Mouse (Mus musculus) midbrain, embryonic 12.5 days (tissue): ENCODE measurements at regions not wholly inside any gene's neighbourhood (a gene's known extent, or its start where the extent isn't known, plus 50 kb on each side); places are given as distances from the start of the nearest gene placed in this dataset.

Source experiments
- ATAC-seq: fragments of 200-750 bp; cut with Nextera tagmentation; 2 replicates; pipeline ENCODE4 v1.8.0; 2017; ENCODE audit warnings: low read depth, moderate TSS enrichment, moderate library complexity; ENCODE audit not compliant: low FRiP score
- H3K27ac ChIP-seq: fragments of 300-500 bp; sonication (generic); replicated peaks from 2 replicates; pipeline ENCODE4 v1.5.1; 2016; ENCODE audit warnings: mild to moderate bottlenecking
- H3K27me3 ChIP-seq: fragments of 300-500 bp; sonication (generic); 2 replicates; pipeline ENCODE4 v1.6.1; 2016; ENCODE audit warnings: mild to moderate bottlenecking
- H3K36me3 ChIP-seq: fragments of 300-500 bp; sonication (generic); 2 replicates; pipeline ENCODE4 v1.6.1; 2016
- H3K4me1 ChIP-seq: fragments of 300-500 bp; sonication (generic); 2 replicates; pipeline ENCODE4 v1.6.1; 2016
- H3K4me2 ChIP-seq: fragments of 300-500 bp; sonication (generic); replicated peaks from 2 replicates; pipeline ENCODE4 v1.6.1; 2016; ENCODE audit warnings: mild to moderate bottlenecking, moderate library complexity
- H3K4me3 ChIP-seq: fragments of 300-500 bp; sonication (generic); 2 replicates; pipeline ENCODE4 v1.5.1; 2016; ENCODE audit warnings: mild to moderate bottlenecking
- H3K9ac ChIP-seq: fragments of 300-500 bp; sonication (generic); replicated peaks from 2 replicates; pipeline ENCODE4 v1.6.1; 2016; ENCODE audit warnings: mild to moderate bottlenecking, moderate library complexity
- H3K9me3 ChIP-seq: fragments of 300-500 bp; sonication (generic); 2 replicates; pipeline ENCODE4 v1.6.1; 2016; ENCODE audit warnings: mild to moderate bottlenecking
- WGBS: fragments of 180-500 bp; shearing (Covaris S2); methylation state at CpG from one replicate; pipeline ENCODE4 v1.1.7; 2016; 5-methylcytosine and 5-hydroxymethylcytosine counted together

DNA sequence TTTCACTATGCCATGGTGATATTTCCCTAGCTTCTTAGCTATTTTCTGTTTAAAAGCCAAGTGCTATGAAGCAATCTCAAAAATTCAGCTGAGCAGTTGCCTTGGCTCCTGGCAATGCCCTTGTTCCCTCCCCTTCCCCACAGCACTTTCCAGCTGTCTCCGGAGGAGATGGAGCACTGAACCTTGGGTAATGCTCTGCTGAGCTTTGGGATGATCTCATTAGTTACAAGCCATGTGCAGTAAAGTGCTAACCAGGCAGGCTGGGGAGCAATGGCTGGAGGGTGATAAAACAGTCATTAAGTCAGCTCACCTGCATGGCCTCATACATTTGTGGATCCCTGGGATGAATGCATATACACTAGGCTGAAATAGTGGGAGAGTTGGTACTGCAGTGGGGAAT lies 659.4 kb downstream of the Rab28 start:
- Histone ChIP-seq H3K4me2 (no peak overlapping the region), H3K27me3 (no peaks in the 10 kb centered on the region), H3K4me3 (no peak overlapping the region), H3K27ac (no peak overlapping the region), H3K9me3 (no peaks in the 10 kb centered on the region), H3K9ac (no peak overlapping the region), H3K4me1 (no peaks in the 10 kb centered on the region), H3K36me3 (no peaks in the 10 kb centered on the region)
- WGBS = 41% methylated on average over 1 of the region's 1 CpGs
- no peak for ATAC-seq

GRCm38 (mm10) chr5:41045221-41045620 lies 662.7 kb downstream of the Rab28 start:
- no peaks in the 10 kb centered on the region for H3K27me3 ChIP-seq
- no peaks in the 10 kb centered on the region for H3K4me1 ChIP-seq
- no peak overlapping the region for H3K4me2 ChIP-seq
- WGBS = 68% methylated on average over 1 of the region's 1 CpGs
- ATAC-seq = no peak
- no peaks in the 10 kb centered on the region for H3K36me3 ChIP-seq
- no peak overlapping the region for H3K9ac ChIP-seq
- H3K9me3 ChIP-seq = no peaks in the 10 kb centered on the region
- no peak overlapping the region for H3K4me3 ChIP-seq
- H3K27ac ChIP-seq = no peak overlapping the region

- peak; percentile 68 for ATAC-seq
- H3K27ac ChIP-seq = no peak overlapping the region
- no peak overlapping the region for H3K4me2 ChIP-seq
- H3K9ac ChIP-seq = no peak overlapping the region
- no peaks in the 10 kb centered on the region for H3K36me3 ChIP-seq
- H3K9me3 ChIP-seq = no peaks in the 10 kb centered on the region
- no peaks in the 10 kb centered on the region for H3K4me1 ChIP-seq
- no peak overlapping the region for H3K4me3 ChIP-seq
- no peaks in the 10 kb centered on the region for H3K27me3 ChIP-seq
Measured at GRCm38 (mm10) chr5:41044465-41044864, 663.5 kb downstream of the Rab28 start.

GRCm38 (mm10) chr5:41038790-41039189 lies 669.2 kb downstream of the Rab28 start:
- Histone ChIP-seq H3K9me3 (no peaks in the 10 kb centered on the region), H3K4me2 (no peak overlapping the region), H3K9ac (no peak overlapping the region), H3K27ac (no peak overlapping the region), H3K4me1 (no peaks in the 10 kb centered on the region), H3K36me3 (no peaks in the 10 kb centered on the region), H3K4me3 (no peak overlapping the region), H3K27me3 (no peaks in the 10 kb centered on the region)
- ATAC-seq = no peak
- 82% methylated on average over 4 of the region's 4 CpGs for WGBS

DNA sequence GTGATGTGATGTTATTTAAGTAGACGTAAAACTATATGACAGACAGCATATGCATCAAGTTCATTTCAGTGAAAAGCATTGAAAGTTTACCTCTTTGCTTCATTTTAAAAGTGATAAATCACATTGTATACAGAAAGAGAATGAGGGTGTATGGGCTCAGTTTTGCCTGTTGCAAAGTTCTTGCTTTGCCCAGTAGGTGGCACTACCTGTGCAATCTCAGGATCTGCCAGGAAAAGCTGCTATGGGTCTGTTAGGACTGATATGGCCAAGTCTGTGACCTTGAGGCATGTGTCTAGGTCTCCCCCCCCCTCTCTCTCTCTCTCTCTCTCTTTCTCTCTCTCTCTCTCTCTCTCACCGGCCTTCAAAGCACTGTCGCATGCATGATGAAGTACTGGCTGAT lies 701.3 kb downstream of the Rab28 start:
- Histone ChIP-seq H3K9me3 (no peaks in the 10 kb centered on the region), H3K4me3 (no peak overlapping the region), H3K36me3 (no peaks in the 10 kb centered on the region), H3K27ac (no peak overlapping the region), H3K27me3 (no peaks in the 10 kb centered on the region), H3K9ac (no peak overlapping the region), H3K4me2 (no peak overlapping the region), H3K4me1 (no peaks in the 10 kb centered on the region)
- 72% methylated on average over 3 of the region's 3 CpGs for WGBS
- ATAC-seq = peak; percentile 54; the same call in 1 of the 2 replicates

DNA sequence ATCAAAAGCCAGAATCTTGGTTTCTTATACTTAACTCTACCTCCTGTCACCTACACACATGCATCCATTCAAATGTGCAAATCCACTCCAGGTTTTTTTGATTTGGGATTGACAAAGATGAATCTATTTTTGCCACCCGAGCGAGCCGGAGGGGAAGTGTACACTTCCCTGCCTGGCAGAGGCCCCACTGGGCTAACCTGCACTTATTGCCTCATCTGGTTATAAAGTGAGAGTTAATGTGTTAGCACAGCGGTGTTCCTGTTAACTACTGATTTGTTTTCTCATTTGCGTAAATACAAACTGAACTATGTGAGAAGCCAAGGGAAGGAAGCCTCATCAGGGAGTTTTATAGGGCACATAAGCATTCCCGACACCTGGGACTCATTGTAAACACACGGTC lies 721.4 kb downstream of the Rab28 start:
- no peaks in the 10 kb centered on the region for H3K27me3 ChIP-seq
- H3K36me3 ChIP-seq = no peaks in the 10 kb centered on the region
- no peak overlapping the region for H3K4me2 ChIP-seq
- no peak overlapping the region for H3K27ac ChIP-seq
- no peaks in the 10 kb centered on the region for H3K4me1 ChIP-seq
- no peak for ATAC-seq
- no peaks in the 10 kb centered on the region for H3K9me3 ChIP-seq
- H3K4me3 ChIP-seq = no peak overlapping the region
- 84% methylated on average over 7 of the region's 7 CpGs for WGBS
- H3K9ac ChIP-seq = no peak overlapping the region

- no peak overlapping the region for H3K4me3 ChIP-seq
Measured at GRCm38 (mm10) chr5:40974892-40975291, 733.1 kb downstream of the Rab28 start.

GRCm38 (mm10) chr5:40952901-40953595 lies 754.9 kb downstream of the Rab28 start:
- ATAC-seq = peak; percentile 92
- Histone ChIP-seq H3K27me3 (no peaks in the 10 kb centered on the region), H3K36me3 (no peaks in the 10 kb centered on the region), H3K4me1 (no peaks in the 10 kb centered on the region), H3K4me2 (no peak overlapping the region), H3K27ac (no peak overlapping the region), H3K9me3 (no peaks in the 10 kb centered on the region), H3K9ac (no peak overlapping the region), H3K4me3 (no peak overlapping the region)
- WGBS = 3% methylated on average over 4 of the region's 4 CpGs

More at GRCm38 (mm10) chr5:40974892-40975291, 733.1 kb downstream of the Rab28 start:
- Histone ChIP-seq H3K27ac (no peak overlapping the region), H3K27me3 (no peaks in the 10 kb centered on the region), H3K9ac (no peak overlapping the region), H3K36me3 (no peaks in the 10 kb centered on the region), H3K4me2 (no peak overlapping the region), H3K4me1 (no peaks in the 10 kb centered on the region), H3K9me3 (no peaks in the 10 kb centered on the region)
- peak; percentile 27; the same call in 1 of the 2 replicates for ATAC-seq
- WGBS = 100% methylated on average over 1 of the region's 1 CpGs

DNA sequence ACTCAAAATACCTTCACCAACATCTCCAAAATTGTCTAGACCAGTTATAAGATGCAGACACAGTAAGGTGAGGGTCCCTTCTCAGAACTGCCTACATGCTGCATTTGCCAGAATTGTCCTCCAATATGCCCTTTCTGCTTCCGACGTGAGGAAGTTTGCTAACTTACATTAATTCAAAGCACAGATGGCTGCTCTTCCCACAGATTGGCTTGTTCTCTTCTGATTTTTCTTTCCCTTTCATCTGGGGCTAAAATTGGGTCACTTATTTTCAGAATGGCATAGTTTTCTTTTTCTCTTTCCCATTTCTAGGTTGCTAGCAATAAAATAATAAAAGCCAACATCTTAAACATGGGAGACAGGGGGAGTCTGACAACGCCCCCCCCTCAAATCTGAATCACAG lies 778.8 kb downstream of the Rab28 start:
- H3K27ac ChIP-seq = no peak overlapping the region
- H3K9ac ChIP-seq = no peak overlapping the region
- ATAC-seq = no peak
- WGBS = 90% methylated on average over 3 of the region's 3 CpGs
- H3K27me3 ChIP-seq = no peaks in the 10 kb centered on the region
- no peaks in the 10 kb centered on the region for H3K4me1 ChIP-seq
- H3K4me3 ChIP-seq = no peak overlapping the region
- H3K9me3 ChIP-seq = no peaks in the 10 kb centered on the region
- H3K36me3 ChIP-seq = no peaks in the 10 kb centered on the region
- no peak overlapping the region for H3K4me2 ChIP-seq

DNA sequence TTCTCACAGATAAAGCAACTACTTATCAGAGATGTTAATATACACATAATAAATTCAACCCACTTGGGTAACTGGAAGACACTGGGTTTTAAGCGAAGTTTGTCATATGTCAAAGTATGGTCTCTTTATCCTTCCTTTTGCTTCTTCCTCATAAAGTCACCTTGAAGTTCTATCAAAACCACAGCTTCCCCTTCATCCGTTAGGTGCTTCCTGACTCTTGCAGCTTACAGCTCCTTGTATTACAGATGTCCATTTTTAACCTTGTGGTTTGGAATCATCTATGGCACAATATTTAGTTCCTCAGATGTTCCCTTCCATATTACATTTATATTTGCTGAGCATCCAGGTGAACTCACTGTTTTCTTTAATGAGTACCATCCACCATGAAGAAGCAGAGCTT lies 787.0 kb downstream of the Rab28 start:
- Histone ChIP-seq H3K36me3 (no peaks in the 10 kb centered on the region), H3K9ac (no peak overlapping the region), H3K4me1 (no peaks in the 10 kb centered on the region), H3K9me3 (no peaks in the 10 kb centered on the region), H3K27me3 (no peaks in the 10 kb centered on the region), H3K4me2 (no peak overlapping the region), H3K4me3 (no peak overlapping the region), H3K27ac (no peak overlapping the region)
- ATAC-seq = no peak
- WGBS = 94% methylated on average over 2 of the region's 2 CpGs

DNA sequence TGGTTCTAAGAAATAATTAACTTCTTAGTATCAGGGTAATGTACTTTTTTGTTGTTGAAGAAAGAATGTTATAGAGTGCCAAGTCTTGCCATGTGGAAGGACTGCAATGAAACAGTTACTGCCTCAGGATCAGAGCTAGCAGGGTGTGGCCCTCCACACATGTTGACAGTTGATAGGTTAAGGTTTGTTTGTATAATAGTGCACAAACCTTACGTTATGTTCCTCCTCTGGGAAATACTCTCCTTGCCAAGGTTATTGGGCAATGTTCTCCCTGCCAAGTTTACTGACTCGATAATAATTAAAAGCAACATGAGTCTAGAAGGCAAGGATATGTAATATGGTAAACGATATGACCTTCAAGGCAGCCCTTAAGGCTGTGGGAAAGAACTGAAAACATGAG lies 799.2 kb downstream of the Rab28 start:
- WGBS = 91% methylated on average over 3 of the region's 3 CpGs

DNA sequence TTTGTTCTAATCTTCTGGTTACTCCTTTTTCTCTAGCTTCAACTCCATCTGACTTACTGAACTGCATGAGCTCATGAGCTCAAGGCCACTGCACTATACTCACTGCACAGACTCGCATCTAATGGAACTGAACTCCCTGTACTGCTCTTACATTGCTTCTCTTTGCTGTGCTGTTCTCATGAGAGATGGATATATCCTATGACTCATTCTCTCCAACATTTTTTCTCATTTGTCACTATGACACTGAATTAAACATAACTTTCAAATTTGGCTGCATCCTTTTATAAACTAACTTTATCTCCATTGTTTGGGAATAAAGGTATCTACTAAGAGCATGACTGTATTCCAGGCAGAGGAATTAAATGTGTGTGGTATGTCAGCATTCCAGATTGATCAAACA lies 806.2 kb downstream of the Rab28 start:
- H3K27me3 ChIP-seq = no peaks in the 10 kb centered on the region
- H3K36me3 ChIP-seq = no peaks in the 10 kb centered on the region
- no peak for ATAC-seq
- no peaks in the 10 kb centered on the region for H3K9me3 ChIP-seq
- H3K9ac ChIP-seq = no peak overlapping the region
- H3K27ac ChIP-seq = no peak overlapping the region
- no peaks in the 10 kb centered on the region for H3K4me1 ChIP-seq
- WGBS = 82% methylated on average over 1 of the region's 1 CpGs
- no peak overlapping the region for H3K4me3 ChIP-seq
- H3K4me2 ChIP-seq = no peak overlapping the region

More for the DNA sequence above, 799.2 kb downstream of the Rab28 start:
- H3K27ac ChIP-seq = no peak overlapping the region
- H3K9me3 ChIP-seq = no peaks in the 10 kb centered on the region
- H3K4me2 ChIP-seq = no peak overlapping the region
- H3K27me3 ChIP-seq = no peaks in the 10 kb centered on the region
- H3K9ac ChIP-seq = no peak overlapping the region
- H3K36me3 ChIP-seq = no peaks in the 10 kb centered on the region
- H3K4me1 ChIP-seq = no peaks in the 10 kb centered on the region
- ATAC-seq = no peak
- H3K4me3 ChIP-seq = no peak overlapping the region

DNA sequence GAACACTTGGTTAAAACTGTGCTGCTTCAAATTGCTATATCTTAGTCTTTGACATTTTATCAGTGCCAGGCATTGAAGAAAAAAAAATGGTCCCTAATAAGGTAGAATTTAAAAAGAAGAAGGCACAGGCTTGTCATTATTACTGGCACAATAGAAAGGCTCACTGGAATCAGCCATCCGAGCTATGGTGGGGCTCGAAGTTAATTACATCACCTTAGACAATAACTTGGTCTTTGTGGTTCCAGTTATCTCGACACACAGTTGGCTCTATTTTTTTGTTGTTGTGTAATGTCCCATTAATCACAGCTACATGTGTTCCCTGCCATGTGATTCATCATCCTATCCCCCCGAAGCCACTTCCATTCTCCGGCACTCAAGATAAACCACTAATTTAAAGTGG lies 825.1 kb downstream of the Rab28 start:
- no peak overlapping the region for H3K4me2 ChIP-seq
- ATAC-seq = no peak
- WGBS = 74% methylated on average over 5 of the region's 5 CpGs

More for the DNA sequence above, 825.1 kb downstream of the Rab28 start:
- no peak overlapping the region for H3K4me3 ChIP-seq
- no peaks in the 10 kb centered on the region for H3K36me3 ChIP-seq
- no peak overlapping the region for H3K9ac ChIP-seq
- H3K27ac ChIP-seq = no peak overlapping the region
- H3K27me3 ChIP-seq = no peaks in the 10 kb centered on the region
- no peaks in the 10 kb centered on the region for H3K4me1 ChIP-seq
- H3K9me3 ChIP-seq = no peaks in the 10 kb centered on the region
